Mouse (Mus musculus) liver, adult 2 months (tissue): ENCODE data around the gene Ephb3.

Experiments used
- CTCF ChIP-seq: fragments of 200-500 bp; IDR thresholded peaks from 2 replicates; pipeline ENCODE4 v1.5.1; 2011; ENCODE audit warnings: low read depth, low read length, control low read depth
- POLR2A ChIP-seq: fragments of 200-500 bp; IDR thresholded peaks from 2 replicates; pipeline ENCODE4 v1.6.1; 2011; ENCODE audit warnings: low read length, control low read depth; ENCODE audit not compliant: insufficient read depth; ENCODE audit errors: extremely low read depth

DNA sequence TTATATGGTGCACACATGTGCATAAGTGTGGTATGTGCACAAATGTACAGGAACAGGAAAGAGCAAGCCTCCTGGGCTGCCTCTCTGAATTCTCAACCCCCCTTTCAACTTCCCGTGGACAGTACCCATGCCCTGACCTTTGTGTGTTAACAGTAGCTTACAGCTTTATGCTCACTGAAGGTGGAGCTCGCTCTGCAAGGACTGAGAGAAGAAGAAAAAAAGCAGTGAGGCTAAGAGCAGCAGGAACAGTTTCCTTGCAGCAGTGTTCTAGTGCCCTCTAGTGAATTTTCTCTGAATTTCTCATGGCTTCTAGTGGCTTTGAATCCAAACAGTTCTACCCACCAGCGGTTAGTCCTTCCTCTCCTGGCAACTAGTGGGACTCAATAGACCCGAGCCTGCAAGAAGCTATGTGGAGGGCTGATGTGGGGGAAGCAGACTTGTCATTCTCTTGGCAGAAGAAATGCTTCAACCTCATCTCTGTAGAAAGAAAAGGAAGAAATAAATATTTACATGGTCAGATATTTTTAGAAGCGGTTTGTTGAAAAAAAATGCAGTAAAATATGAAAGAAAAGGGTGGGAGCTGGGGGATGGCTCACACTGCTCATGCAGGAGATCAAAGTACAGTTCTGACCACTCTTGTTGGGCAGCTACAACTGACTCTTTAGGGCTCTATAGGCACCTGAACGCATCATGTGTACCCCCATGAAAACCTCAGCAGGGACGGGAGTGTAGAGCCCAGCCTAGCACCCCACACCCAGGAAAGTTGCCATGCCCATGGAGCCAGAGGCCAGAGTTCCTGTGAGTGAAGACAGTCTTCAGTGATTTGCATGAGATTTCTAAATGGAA is 11.8 kb upstream of the Ephb3 start:
- peak; percentile 61 for TF ChIP-seq CTCF
- no peak for TF ChIP-seq POLR2A
